Mouse (Mus musculus) left cerebral cortex, adult 2 months (tissue): ENCODE results near the gene Psma4. TPM values are rescaled to one million over a fixed set of nuclear protein-coding genes. Genes with fewer than 3 reads are reported as not detected.

Experiments used
- DNase-seq, 2 experiments: peaks; one replicate each; pipeline ENCODE4 v3.0.0; 2021 to 2022; ENCODE audit warnings: low spot score in 2 of 2, mixed read lengths in 1 of 2; ENCODE audit errors: extremely low spot score in 1 of 2
- H3K27ac ChIP-seq: fragments of 200-600 bp; 2 replicates; pipeline ENCODE4 v1.8.1; 2022
- H3K4me3 ChIP-seq: fragments of 200-600 bp; 2 replicates; pipeline ENCODE4 v1.8.1; 2022
- CTCF ChIP-seq: fragments of 200-600 bp; IDR thresholded peaks from 2 replicates; pipeline ENCODE4 v1.8.1; 2022; ENCODE audit warnings: antibody characterized with exemption, mild to moderate bottlenecking, moderate library complexity
- intact Hi-C: fragments of 180-260 bp; cut with DNase I; formaldehyde crosslinking; loops from one replicate; pipeline ENCODE4 v1.15.1; 2025
- long read RNA-seq, 2 experiments: library from polyadenylated mRNA; stranded (forward); transcript quantifications; one replicate each; pipeline ENCODE4 v2.0.0; 2021; ENCODE audit warnings: borderline mapping rate in 2 of 2
- total RNA-seq, 2 experiments: library from RNA; stranded (reverse); gene quantifications; 2 replicates each; pipeline ENCODE4 v1.2.3; 2021

The Psma4 gene
- total RNA-seq = 100 to 1,000 TPM; 109 to 116 TPM
- long read RNA-seq, experiment 1, transcript Psma4-201 (9 exons, 1,165 nt) = major isoform, 25 of 30 reads
- long read RNA-seq, experiment 1, partial matches to known transcripts = 4 of 30 reads
- long read RNA-seq, experiment 1, other reads (novel, unspliced or antisense) = 1 of 30 reads
- long read RNA-seq, experiment 2, transcript Psma4-201 (9 exons, 1,165 nt) = major isoform, 18 of 22 reads
- long read RNA-seq, experiment 2, partial matches to known transcripts = 1 of 22 reads
- long read RNA-seq, experiment 2, other reads (novel, unspliced or antisense) = 2 of 22 reads

- intact Hi-C loops = loop anchor here (2.0 to 5.0 kb wide), 2 partner anchors 33 to 88 kb away; partner anchors contain the start of genes Hykk and Ireb2
- TF ChIP-seq CTCF = no peak
- Histone ChIP-seq H3K27ac (peak within 1 kb of the TSS; percentile 94), H3K4me3 (peak within 1 kb of the TSS; percentile 69)
- peak; percentile 87 for DNase-seq
Measured at GRCm38 (mm10) chr9:54950575-54951321, at the start of gene Psma4, which contains the start of gene AY074887. Gene Psma4, plus strand, starts transcription at chr9:54950790. Gene AY074887, minus strand, starts transcription at chr9:54950998.

- no peak for TF ChIP-seq CTCF
- intact Hi-C loops = no loop called here
- DNase-seq = no peak
- Histone ChIP-seq H3K4me3 (no peak overlapping the region), H3K27ac (no peak overlapping the region)
Measured at GRCm38 (mm10) chr9:54909446-54909845, 41.1 kb upstream of the Psma4 start.

GRCm38 (mm10) chr9:54915576-54915975 is 35.0 kb upstream of the Psma4 start:
- DNase-seq = no peak
- no peak for TF ChIP-seq CTCF
- intact Hi-C loops = loop anchor here (5.0 to 10.0 kb wide), 3 partner anchors 37 to 199 kb away; partner anchors contain the start of genes AY074887, Ireb2 and Psma4
- H3K4me3 ChIP-seq = no peak overlapping the region
- no peak overlapping the region for H3K27ac ChIP-seq

GRCm38 (mm10) chr9:54916401-54916800 is 34.2 kb upstream of the Psma4 start:
- no peak overlapping the region for H3K27ac ChIP-seq
- intact Hi-C loops = loop anchor here (5.0 to 10.0 kb wide), 3 partner anchors 36 to 198 kb away; partner anchors contain the start of genes AY074887, Ireb2 and Psma4
- DNase-seq = no peak
- peak overlapping the region; percentile 59 for H3K4me3 ChIP-seq
- TF ChIP-seq CTCF = no peak

GRCm38 (mm10) chr9:54917010-54917677 is 33.4 kb upstream of the Psma4 start, which contains the start of gene Hykk:
Gene Hykk, plus strand, starts transcription at chr9:54917283.
- intact Hi-C loops = loop anchor here (5.0 to 10.0 kb wide), 3 partner anchors 35 to 198 kb away; partner anchors contain the start of genes AY074887, Ireb2 and Psma4
- peak; percentile 79 to 88 for DNase-seq
- Histone ChIP-seq H3K4me3 (peak within 1 kb of the TSS; percentile 59), H3K27ac (no peak within 1 kb of the TSS; the same call in 1 of the 2 replicates)
- no peak for TF ChIP-seq CTCF

GRCm38 (mm10) chr9:54918191-54918590 is 32.4 kb upstream of the Psma4 start:
- no peak for DNase-seq
- H3K27ac ChIP-seq = no peak overlapping the region
- H3K4me3 ChIP-seq = no peak overlapping the region
- intact Hi-C loops = loop anchor here (5.0 to 10.0 kb wide), 3 partner anchors 34 to 197 kb away; partner anchors contain the start of genes AY074887, Ireb2 and Psma4
- no peak for TF ChIP-seq CTCF

GRCm38 (mm10) chr9:54918781-54919180 is 31.8 kb upstream of the Psma4 start:
- intact Hi-C loops = loop anchor here (5.0 to 10.0 kb wide), 3 partner anchors 34 to 196 kb away; partner anchors contain the start of genes AY074887, Ireb2 and Psma4
- H3K27ac ChIP-seq = no peak overlapping the region
- DNase-seq = no peak
- H3K4me3 ChIP-seq = no peak overlapping the region
- TF ChIP-seq CTCF = no peak

GRCm38 (mm10) chr9:54919946-54920345 is 30.6 kb upstream of the Psma4 start:
- Histone ChIP-seq H3K27ac (no peak overlapping the region), H3K4me3 (no peak overlapping the region)
- no peak for TF ChIP-seq CTCF
- intact Hi-C loops = loop anchor here (5.0 to 10.0 kb wide), 3 partner anchors 32 to 195 kb away; partner anchors contain the start of genes AY074887, Ireb2 and Psma4
- DNase-seq = no peak

GRCm38 (mm10) chr9:54930741-54931140 is 19.8 kb upstream of the Psma4 start:
- no peak overlapping the region for H3K4me3 ChIP-seq
- intact Hi-C loops = no loop called here
- no peak for TF ChIP-seq CTCF
- DNase-seq = no peak
- no peak overlapping the region for H3K27ac ChIP-seq

- no peak for DNase-seq
- H3K4me3 ChIP-seq = no peak overlapping the region
- peak; percentile 4; the same call in 1 of the 2 replicates for TF ChIP-seq CTCF
- no peak overlapping the region for H3K27ac ChIP-seq
- intact Hi-C loops = no loop called here
Measured at GRCm38 (mm10) chr9:54931765-54932164, 18.8 kb upstream of the Psma4 start.

- H3K4me3 ChIP-seq = no peak overlapping the region
- no peak for DNase-seq
- H3K27ac ChIP-seq = no peak overlapping the region
- intact Hi-C loops = no loop called here
- TF ChIP-seq CTCF = no peak
Measured at GRCm38 (mm10) chr9:54932379-54932778, 18.2 kb upstream of the Psma4 start.
